Mouse (Mus musculus) embryonic facial prominence, embryonic 10.5 days (tissue): ENCODE data around the gene Rps6kc1. TPM values are rescaled to one million over a fixed set of nuclear protein-coding genes. Genes with fewer than 3 reads are reported as not detected.
"Not testable (repeated sequence)": the region's sequence is repeated elsewhere in the genome, so short reads cannot be mapped to it uniquely, and the experiment has no call there.

Experiments used
- DNase-seq: peaks from one replicate; pipeline ENCODE4 v3.0.0-alpha.2; 2017; ENCODE audit warnings: low spot score
- H3K27ac ChIP-seq: fragments of 300-500 bp; sonication (generic); replicated peaks from 2 replicates; pipeline ENCODE4 v1.5.1; 2016; ENCODE audit warnings: mild to moderate bottlenecking
- H3K27me3 ChIP-seq: fragments of 300-500 bp; sonication (generic); replicated peaks from 2 replicates; pipeline ENCODE4 v1.6.1; 2016; ENCODE audit warnings: low read depth, mild to moderate bottlenecking; ENCODE audit not compliant: poor library complexity, severe bottlenecking
- H3K36me3 ChIP-seq: fragments of 300-500 bp; sonication (generic); replicated peaks from 2 replicates; pipeline ENCODE4 v1.6.1; 2016; ENCODE audit warnings: mild to moderate bottlenecking, moderate library complexity
- H3K4me1 ChIP-seq: fragments of 300-500 bp; sonication (generic); 2 replicates; pipeline ENCODE4 v1.6.1; 2016
- H3K4me3 ChIP-seq: fragments of 300-500 bp; sonication (generic); 2 replicates; pipeline ENCODE4 v1.5.1; 2016; ENCODE audit warnings: mild to moderate bottlenecking, moderate library complexity
- H3K9me3 ChIP-seq: fragments of 300-500 bp; sonication (generic); 2 replicates; pipeline ENCODE4 v1.6.1; 2016; ENCODE audit warnings: mild to moderate bottlenecking
- WGBS: fragments of 180-500 bp; shearing (Covaris S2); methylation state at CpG from one replicate; pipeline ENCODE4 v1.1.7; 2016; 5-methylcytosine and 5-hydroxymethylcytosine counted together
- polyA plus RNA-seq: library from polyadenylated mRNA; unstranded; fragments of >200 nt; fragmentation: Nextera tagmentation; extraction: Ambion mirVana; gene quantifications from 2 replicates; pipeline ENCODE4 v1.2.1, GENCODE M21; 2016

Rps6kc1 gene
- polyA plus RNA-seq, 1 experiment from 2014 or later = 16.9 TPM

DNA sequence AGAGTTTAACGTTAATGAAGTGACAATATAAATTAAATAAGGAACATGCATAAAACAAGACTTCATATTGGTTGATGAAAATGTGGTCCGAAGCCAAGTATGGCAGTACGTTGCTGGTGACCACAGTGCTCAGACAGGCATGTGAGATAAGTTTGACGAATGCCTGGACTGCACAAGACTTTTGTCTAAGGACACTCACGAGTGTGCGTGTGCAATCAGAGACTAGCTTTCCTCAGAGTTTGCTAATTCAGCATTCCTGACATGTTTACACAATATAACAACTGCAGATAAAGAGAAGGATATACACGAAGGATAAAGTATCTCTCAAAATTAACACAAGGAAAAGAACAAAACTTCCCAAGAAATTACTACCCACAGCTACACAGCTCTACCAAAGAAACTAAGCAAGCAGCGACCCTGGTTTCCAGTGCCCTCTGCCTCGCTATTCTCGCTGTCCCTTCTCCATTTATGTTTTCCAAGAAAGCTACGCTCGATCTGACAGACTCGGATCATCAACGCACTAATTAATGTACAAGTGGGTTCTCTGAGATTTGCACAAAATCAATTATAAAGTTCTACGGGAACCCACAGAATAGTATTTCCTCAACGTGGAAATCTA lies 16.3 kb upstream of the Rps6kc1 start:
- H3K4me3 ChIP-seq = peak overlapping the region; percentile 79
- WGBS = 27% methylated on average over 16 of the region's 16 CpGs
- peaks cover 17% of the 10 kb centered on the region for H3K4me1 ChIP-seq
- no peak for DNase-seq
- H3K27ac ChIP-seq = peak overlapping the region; percentile 98
- H3K9me3 ChIP-seq = no peaks in the 10 kb centered on the region
- H3K36me3 ChIP-seq = peaks cover 4% of the 10 kb centered on the region
- no peaks in the 10 kb centered on the region for H3K27me3 ChIP-seq

DNA sequence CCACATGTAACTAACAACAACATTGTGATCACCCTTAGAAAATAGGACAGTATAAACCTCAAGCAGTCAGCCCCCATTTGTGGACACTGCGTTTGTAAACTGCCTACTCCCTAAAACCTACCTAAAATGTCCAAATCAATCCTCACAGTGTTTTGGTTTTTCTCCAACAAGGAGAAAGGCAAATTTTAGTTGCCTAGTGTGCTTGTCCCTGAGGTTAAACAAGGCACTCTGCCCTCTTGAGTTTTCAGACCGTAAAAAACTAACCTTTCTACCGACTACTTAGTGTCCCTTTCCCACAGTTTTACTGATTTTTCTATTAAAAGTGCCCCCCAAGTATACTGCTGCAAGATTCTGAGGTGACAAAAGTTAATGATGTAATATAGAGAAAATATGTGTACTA lies 15.7 kb upstream of the Rps6kc1 start:
- Histone ChIP-seq H3K4me3 (peak overlapping the region; percentile 79; the same call in 1 of the 2 replicates), H3K9me3 (no peaks in the 10 kb centered on the region), H3K4me1 (peaks cover 17% of the 10 kb centered on the region), H3K27me3 (no peaks in the 10 kb centered on the region), H3K27ac (no peak overlapping the region), H3K36me3 (no peaks in the 10 kb centered on the region)
- no peak for DNase-seq
- WGBS = 93% methylated on average over 3 of the region's 3 CpGs

DNA sequence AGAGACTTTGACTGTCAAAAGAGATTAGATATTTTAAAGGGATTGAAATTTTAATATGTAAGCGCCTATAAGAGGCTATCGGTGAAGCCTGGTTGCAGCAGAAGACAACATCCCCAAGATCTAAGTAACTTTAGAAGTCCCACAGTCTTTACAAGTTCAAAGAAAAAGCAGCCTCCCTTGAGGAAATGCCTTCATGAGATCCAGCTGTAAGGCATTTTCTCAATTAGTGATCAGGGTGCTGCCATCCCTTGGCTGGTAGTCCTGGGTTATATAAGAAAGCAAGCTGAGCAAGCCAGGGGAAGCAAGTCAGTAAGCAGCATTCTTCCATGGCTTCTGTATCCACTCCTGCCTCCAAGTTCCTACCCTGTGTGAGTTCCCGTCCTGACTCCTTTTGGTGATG lies 13.2 kb upstream of the Rps6kc1 start, which contains the start of gene Angel2:
Gene Angel2 (plus strand): TSS at position 301 of the 400 bp plus-strand sequence.
- not testable (repeated sequence) for H3K36me3 ChIP-seq, DNase-seq, H3K27ac ChIP-seq, H3K9me3 ChIP-seq, H3K4me3 ChIP-seq, H3K27me3 ChIP-seq
- peaks cover 14% of the 10 kb centered on the region for H3K4me1 ChIP-seq
- WGBS = 81% methylated on average over 3 of the region's 3 CpGs

DNA sequence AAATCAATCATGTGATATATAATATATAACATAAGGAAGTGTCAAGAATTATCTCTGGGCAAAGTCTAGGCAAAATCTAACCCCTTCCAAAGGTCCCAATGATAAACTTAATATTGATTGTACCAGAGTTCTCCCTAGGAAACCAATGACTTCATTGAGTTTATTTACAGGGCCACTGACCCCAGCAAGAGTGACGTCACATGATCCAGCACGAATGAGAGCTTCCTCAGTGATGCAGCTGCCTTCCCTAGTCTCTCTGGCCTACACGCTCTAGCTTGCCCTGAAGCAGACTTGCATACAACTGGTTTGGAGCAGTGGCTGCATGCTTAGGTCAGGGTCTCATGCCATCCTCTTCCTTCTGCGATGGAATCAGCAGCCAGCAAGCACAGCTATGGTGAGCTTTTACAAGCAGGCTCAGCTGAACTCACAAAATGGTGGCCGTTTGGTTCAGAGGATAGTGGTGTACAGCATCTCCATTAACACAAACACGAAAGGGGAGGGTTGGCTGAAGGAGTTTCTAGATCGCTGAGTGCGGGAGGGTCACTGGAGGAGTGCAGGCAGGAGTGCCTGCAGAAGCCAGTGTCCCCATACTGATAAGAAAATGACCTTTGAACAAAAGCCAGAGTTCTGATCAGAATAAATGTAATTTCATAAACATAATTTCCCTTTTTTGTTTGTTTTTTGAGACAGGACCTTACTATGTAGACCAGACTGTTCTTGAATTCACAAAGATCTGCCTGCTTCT lies 8.3 kb upstream of the Rps6kc1 start:
- H3K27ac ChIP-seq = no peak overlapping the region
- H3K36me3 ChIP-seq = no peaks in the 10 kb centered on the region
- peaks cover 3% of the 10 kb centered on the region; the same call in 1 of the 2 replicates for H3K27me3 ChIP-seq
- no peaks in the 10 kb centered on the region for H3K4me1 ChIP-seq
- H3K4me3 ChIP-seq = no peak overlapping the region
- no peak for DNase-seq
- no peaks in the 10 kb centered on the region for H3K9me3 ChIP-seq
- 74% methylated on average over 8 of the region's 8 CpGs for WGBS

DNA sequence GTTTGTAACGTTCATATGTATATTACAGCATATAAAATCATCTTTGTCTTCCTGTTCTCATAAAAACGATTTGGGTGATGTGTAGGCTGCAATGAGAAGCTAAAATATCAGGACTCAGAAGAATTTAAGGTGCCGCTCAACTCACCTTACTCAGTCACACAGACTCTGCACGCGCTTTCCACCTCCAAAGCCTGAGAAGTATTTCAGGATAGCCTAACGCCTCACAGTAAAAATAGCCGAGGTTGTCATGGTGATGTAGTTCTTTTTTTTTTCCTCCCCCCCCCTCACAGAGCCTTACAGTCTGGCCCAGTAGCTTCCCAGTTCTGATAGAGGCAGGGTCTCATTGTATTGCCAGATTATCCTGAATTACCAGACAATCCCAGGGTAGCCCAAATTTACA lies 7.4 kb upstream of the Rps6kc1 start:
- Histone ChIP-seq H3K4me3 (no peak overlapping the region), H3K4me1 (no peaks in the 10 kb centered on the region), H3K36me3 (no peaks in the 10 kb centered on the region), H3K9me3 (no peaks in the 10 kb centered on the region), H3K27me3 (peaks cover 3% of the 10 kb centered on the region; the same call in 1 of the 2 replicates), H3K27ac (no peak overlapping the region)
- DNase-seq = no peak
- WGBS = 78% methylated on average over 7 of the region's 7 CpGs

DNA sequence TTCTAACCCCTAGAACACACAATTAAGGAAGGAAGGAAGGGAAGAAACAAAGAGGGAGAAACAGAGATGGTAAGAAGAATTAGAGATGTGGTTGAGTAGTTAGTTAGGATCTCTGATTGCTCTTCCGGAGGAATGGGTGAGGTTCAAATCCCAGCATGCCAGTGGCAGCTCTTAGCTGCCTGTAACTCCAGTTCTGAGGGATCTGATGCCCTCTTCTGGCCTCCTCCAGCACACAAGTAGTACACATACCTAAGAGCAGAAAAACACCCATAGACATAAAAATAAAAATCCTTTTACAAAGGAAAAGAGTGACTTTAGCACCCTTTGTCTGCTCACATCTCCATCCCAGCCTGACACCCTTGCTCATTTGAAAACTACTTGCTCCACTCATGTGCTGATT lies 1.1 kb upstream of the Rps6kc1 start:
- H3K27ac ChIP-seq = no peak overlapping the region
- H3K36me3 ChIP-seq = no peaks in the 10 kb centered on the region
- 51% methylated on average over 1 of the region's 1 CpGs for WGBS
- no peaks in the 10 kb centered on the region for H3K9me3 ChIP-seq
- H3K27me3 ChIP-seq = no peaks in the 10 kb centered on the region
- H3K4me1 ChIP-seq = peaks cover 25% of the 10 kb centered on the region
- peak overlapping the region; percentile 94 for H3K4me3 ChIP-seq
- no peak for DNase-seq

- peak overlapping the region; percentile 94 for H3K4me3 ChIP-seq
- 78% methylated on average over 6 of the region's 6 CpGs for WGBS
- peaks cover 25% of the 10 kb centered on the region for H3K4me1 ChIP-seq
- H3K36me3 ChIP-seq = no peaks in the 10 kb centered on the region
- H3K9me3 ChIP-seq = no peaks in the 10 kb centered on the region
- H3K27ac ChIP-seq = peak overlapping the region; percentile 88; the same call in 1 of the 2 replicates
- no peak for DNase-seq
- no peaks in the 10 kb centered on the region for H3K27me3 ChIP-seq
Observed at GRCm38 (mm10) chr1:190910836-190911235, 734 bp downstream of the Rps6kc1 start.

DNA sequence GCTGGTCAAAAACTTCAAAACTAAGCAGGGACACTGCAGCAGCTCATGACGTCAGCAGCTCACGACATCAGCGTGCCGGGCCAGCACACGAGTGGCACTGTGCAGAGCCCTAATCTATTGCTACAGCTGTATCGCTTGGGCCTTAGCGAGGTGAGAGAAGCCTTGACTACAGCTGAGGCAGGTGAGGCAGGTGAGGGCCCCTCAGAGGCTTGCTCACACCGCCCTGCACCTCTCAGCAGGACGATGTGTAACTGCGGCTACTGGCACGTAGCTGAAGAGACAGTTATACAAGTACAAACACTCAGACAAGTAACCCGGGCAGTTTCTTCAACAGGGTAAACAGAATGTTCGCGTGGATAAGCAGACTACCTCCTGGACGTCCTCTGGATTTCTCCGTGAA lies 6.9 kb downstream of the Rps6kc1 start:
- Histone ChIP-seq H3K36me3 (peaks cover 29% of the 10 kb centered on the region), H3K9me3 (no peaks in the 10 kb centered on the region), H3K27ac (no peak overlapping the region), H3K4me3 (no peak overlapping the region), H3K4me1 (peaks cover 8% of the 10 kb centered on the region; the same call in 1 of the 2 replicates), H3K27me3 (no peaks in the 10 kb centered on the region)
- WGBS = 93% methylated on average over 16 of the region's 16 CpGs
- no peak for DNase-seq

GRCm38 (mm10) chr1:190904136-190904535 lies 7.4 kb downstream of the Rps6kc1 start:
- 94% methylated on average over 3 of the region's 3 CpGs for WGBS
- H3K9me3 ChIP-seq = no peaks in the 10 kb centered on the region
- DNase-seq = no peak
- peaks cover 32% of the 10 kb centered on the region for H3K36me3 ChIP-seq
- H3K4me1 ChIP-seq = peaks cover 8% of the 10 kb centered on the region; the same call in 1 of the 2 replicates
- no peaks in the 10 kb centered on the region for H3K27me3 ChIP-seq
- no peak overlapping the region for H3K27ac ChIP-seq
- H3K4me3 ChIP-seq = no peak overlapping the region

DNA sequence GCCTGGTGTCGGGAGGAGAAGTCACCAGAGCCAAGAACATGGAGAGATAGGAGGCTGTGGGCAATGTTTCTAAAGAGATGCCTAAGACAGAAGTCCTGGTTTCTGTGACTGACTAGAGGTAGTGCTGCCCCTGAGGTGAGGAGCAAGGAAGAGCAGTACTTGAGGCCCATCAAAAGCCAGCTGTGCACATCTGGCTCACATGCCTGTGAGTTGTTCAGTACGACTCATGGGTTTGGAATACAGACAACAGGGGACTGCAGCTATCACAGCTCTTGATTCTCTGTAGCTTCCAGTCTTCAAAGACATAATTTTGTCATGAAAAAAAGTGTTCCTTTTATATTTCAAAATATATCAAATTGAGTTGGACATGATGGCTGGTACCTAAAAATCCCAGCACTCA lies 10.5 kb downstream of the Rps6kc1 start:
- no peaks in the 10 kb centered on the region for H3K9me3 ChIP-seq
- H3K4me1 ChIP-seq = peaks cover 3% of the 10 kb centered on the region; the same call in 1 of the 2 replicates
- no peak overlapping the region for H3K27ac ChIP-seq
- H3K36me3 ChIP-seq = peaks cover 63% of the 10 kb centered on the region
- no peaks in the 10 kb centered on the region for H3K27me3 ChIP-seq
- WGBS = 85% methylated on average over 2 of the region's 2 CpGs
- H3K4me3 ChIP-seq = no peak overlapping the region
- DNase-seq = no peak

DNA sequence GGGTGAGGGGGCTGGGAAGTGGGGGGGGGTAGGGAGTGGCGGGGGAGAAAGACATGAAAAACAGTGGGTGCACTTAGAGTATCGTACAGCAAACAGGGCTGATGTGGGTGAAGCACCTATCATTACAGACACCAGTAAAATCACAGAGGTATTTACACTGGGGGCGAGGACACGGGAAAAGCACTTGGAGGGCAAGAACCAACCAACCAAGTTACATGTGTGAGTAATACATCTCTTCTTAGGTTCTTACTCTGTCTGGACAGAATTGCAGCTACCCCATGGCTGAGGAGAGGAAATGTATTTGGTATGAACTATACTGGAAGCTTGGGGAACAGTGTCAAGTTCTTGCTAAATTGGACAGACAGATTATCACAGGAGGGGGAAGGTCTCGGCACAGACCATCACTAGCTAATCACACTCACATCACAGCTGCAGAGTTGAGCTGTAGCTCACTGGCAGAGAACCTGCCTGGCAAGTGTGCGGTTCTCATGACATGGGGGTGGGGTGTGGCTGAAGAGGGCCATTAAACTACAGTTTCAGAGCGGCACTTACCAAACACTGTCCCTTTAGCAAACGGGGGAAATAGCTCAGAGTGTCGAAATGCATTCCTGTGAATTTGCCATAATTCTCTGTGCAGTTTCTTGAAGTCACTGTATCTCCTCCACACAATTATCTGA lies 12.5 kb downstream of the Rps6kc1 start:
- Histone ChIP-seq H3K4me3 (no peak overlapping the region), H3K36me3 (peaks cover 70% of the 10 kb centered on the region), H3K27me3 (no peaks in the 10 kb centered on the region), H3K27ac (no peak overlapping the region), H3K4me1 (0 out of 2 replicates have a peak, but pooled peaks cover 3% of the 10 kb centered on the region), H3K9me3 (no peaks in the 10 kb centered on the region)
- WGBS = 85% methylated on average over 9 of the region's 9 CpGs
- no peak for DNase-seq

GRCm38 (mm10) chr1:190898186-190898585 lies 13.4 kb downstream of the Rps6kc1 start:
- Histone ChIP-seq H3K4me3 (no peak overlapping the region), H3K9me3 (no peaks in the 10 kb centered on the region), H3K27ac (no peak overlapping the region), H3K4me1 (0 out of 2 replicates have a peak, but pooled peaks cover 3% of the 10 kb centered on the region), H3K27me3 (no peaks in the 10 kb centered on the region), H3K36me3 (peaks cover 67% of the 10 kb centered on the region)
- DNase-seq = no peak
- WGBS = 89% methylated on average over 3 of the region's 3 CpGs
